Mouse (Mus musculus) stomach, embryonic 15.5 days (tissue): Measurements from ENCODE around the gene Msh3. TPM values are rescaled to one million over a fixed set of nuclear protein-coding genes. Genes with fewer than 3 reads are reported as not detected.

Experiments
- ATAC-seq: fragments of 200-750 bp; cut with Nextera tagmentation; 2 replicates; pipeline ENCODE4 v1.8.0; 2017; ENCODE audit warnings: low read depth, moderate number of reproducible peaks, moderate TSS enrichment; ENCODE audit not compliant: insufficient read depth, low FRiP score
- H3K27ac ChIP-seq: fragments of 300-500 bp; sonication (generic); 2 replicates; pipeline ENCODE4 v1.5.1; 2015; ENCODE audit warnings: mild to moderate bottlenecking, inconsistent platforms
- H3K27me3 ChIP-seq: fragments of 300-500 bp; sonication (generic); replicated peaks from 2 replicates; pipeline ENCODE4 v1.6.1; 2015; ENCODE audit warnings: inconsistent platforms
- H3K36me3 ChIP-seq: fragments of 300-500 bp; sonication (generic); 2 replicates; pipeline ENCODE4 v1.6.1; 2015; ENCODE audit warnings: inconsistent platforms
- H3K4me1 ChIP-seq: fragments of 300-500 bp; sonication (generic); 2 replicates; pipeline ENCODE4 v1.6.1; 2015; ENCODE audit warnings: inconsistent platforms
- H3K4me2 ChIP-seq: fragments of 300-500 bp; sonication (generic); 2 replicates; pipeline ENCODE4 v1.6.1; 2015; ENCODE audit warnings: mild to moderate bottlenecking, inconsistent platforms
- H3K4me3 ChIP-seq: fragments of 300-500 bp; sonication (generic); replicated peaks from 2 replicates; pipeline ENCODE4 v1.5.1; 2015; ENCODE audit warnings: inconsistent platforms
- H3K9ac ChIP-seq: fragments of 300-500 bp; sonication (generic); 2 replicates; pipeline ENCODE4 v1.6.1; 2015; ENCODE audit warnings: inconsistent platforms
- H3K9me3 ChIP-seq: fragments of 300-500 bp; sonication (generic); 2 replicates; pipeline ENCODE4 v1.6.1; 2016; ENCODE audit warnings: inconsistent platforms
- WGBS: fragments of 180-500 bp; shearing (Covaris S2); methylation state at CpG from one replicate; pipeline ENCODE4 v1.1.7; 2015; 5-methylcytosine and 5-hydroxymethylcytosine counted together
- polyA plus RNA-seq: library from polyadenylated mRNA; unstranded; fragments of >200 nt; fragmentation: Nextera tagmentation; extraction: Ambion mirVana; gene quantifications from 2 replicates; pipeline ENCODE4 v1.2.1, GENCODE M21; 2015

The Msh3 gene
- polyA plus RNA-seq, 1 experiment from 2014 or later: 20.4 TPM

DNA sequence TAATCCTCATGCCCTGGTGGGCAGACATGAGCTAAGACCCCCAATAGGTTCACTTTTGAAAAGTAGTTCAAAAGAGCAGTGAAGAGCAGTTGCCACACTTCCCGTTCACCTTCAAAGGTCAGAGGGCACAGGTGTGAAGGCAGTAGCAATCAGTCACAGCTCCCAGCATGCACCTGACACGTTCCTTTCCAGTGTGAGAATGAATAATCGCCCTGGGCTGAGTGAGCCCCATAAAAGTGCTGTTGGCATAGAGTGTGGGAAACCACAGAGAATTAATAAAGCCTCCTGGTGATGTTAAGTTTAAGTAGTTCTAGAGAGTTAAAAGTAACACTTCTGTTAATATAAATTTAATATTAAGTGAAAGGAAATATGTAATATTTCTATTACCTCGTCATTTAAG, 63.2 kb downstream of the Msh3 start:
- H3K9ac ChIP-seq: no peak overlapping the region
- no peak overlapping the region for H3K4me2 ChIP-seq
- H3K27ac ChIP-seq: no peak overlapping the region
- H3K4me3 ChIP-seq: no peak overlapping the region
- no peak for ATAC-seq
- H3K36me3 ChIP-seq: 0 out of 2 replicates have a peak, but pooled peaks cover 2% of the 10 kb centered on the region
- 40% methylated on average over 4 of the region's 4 CpGs for WGBS
- H3K9me3 ChIP-seq: no peaks in the 10 kb centered on the region
- no peaks in the 10 kb centered on the region for H3K27me3 ChIP-seq
- no peaks in the 10 kb centered on the region for H3K4me1 ChIP-seq

DNA sequence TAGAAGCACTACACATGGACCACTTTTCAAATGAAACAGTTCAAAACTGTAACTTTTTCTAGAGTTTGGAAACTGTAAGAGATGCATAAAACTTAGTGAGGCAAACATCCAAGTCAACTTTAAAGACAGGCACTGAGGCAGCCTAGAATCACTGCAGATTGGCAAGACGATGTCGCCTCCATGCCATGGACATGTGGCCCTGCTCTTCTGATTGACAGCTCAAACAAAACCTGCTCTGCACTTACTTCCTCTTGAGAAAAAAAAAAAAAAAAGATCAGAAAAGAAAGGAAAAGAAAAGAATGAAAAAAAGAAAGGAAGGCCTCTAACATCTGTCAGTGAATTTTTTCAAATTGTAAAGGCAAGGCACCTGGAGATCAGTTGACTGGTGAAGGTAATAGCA, 77.8 kb downstream of the Msh3 start:
- Histone ChIP-seq H3K27me3 (no peaks in the 10 kb centered on the region), H3K9me3 (no peaks in the 10 kb centered on the region), H3K4me1 (no peaks in the 10 kb centered on the region), H3K9ac (no peak overlapping the region), H3K4me3 (no peak overlapping the region), H3K36me3 (no peaks in the 10 kb centered on the region), H3K4me2 (no peak overlapping the region), H3K27ac (no peak overlapping the region)
- WGBS: 85% methylated on average over 2 of the region's 2 CpGs
- no peak for ATAC-seq

- no peak for ATAC-seq
- H3K36me3 ChIP-seq: no peaks in the 10 kb centered on the region
- no peaks in the 10 kb centered on the region for H3K9me3 ChIP-seq
- H3K9ac ChIP-seq: no peak overlapping the region
- no peak overlapping the region for H3K4me3 ChIP-seq
- no peaks in the 10 kb centered on the region for H3K4me1 ChIP-seq
- no peaks in the 10 kb centered on the region for H3K27me3 ChIP-seq
- H3K4me2 ChIP-seq: no peak overlapping the region
- H3K27ac ChIP-seq: no peak overlapping the region
- 85% methylated on average over 9 of the region's 9 CpGs for WGBS
Observed at GRCm38 (mm10) chr13:92275292-92275691, 79.5 kb downstream of the Msh3 start.

- no peak for ATAC-seq
- Histone ChIP-seq H3K4me3 (no peak overlapping the region), H3K4me2 (no peak overlapping the region), H3K36me3 (no peaks in the 10 kb centered on the region), H3K27ac (no peak overlapping the region), H3K9me3 (no peaks in the 10 kb centered on the region), H3K4me1 (no peaks in the 10 kb centered on the region), H3K27me3 (no peaks in the 10 kb centered on the region), H3K9ac (no peak overlapping the region)
- 51% methylated on average over 14 of the region's 14 CpGs for WGBS
Observed at GRCm38 (mm10) chr13:92274274-92275198, 80.3 kb downstream of the Msh3 start.

DNA sequence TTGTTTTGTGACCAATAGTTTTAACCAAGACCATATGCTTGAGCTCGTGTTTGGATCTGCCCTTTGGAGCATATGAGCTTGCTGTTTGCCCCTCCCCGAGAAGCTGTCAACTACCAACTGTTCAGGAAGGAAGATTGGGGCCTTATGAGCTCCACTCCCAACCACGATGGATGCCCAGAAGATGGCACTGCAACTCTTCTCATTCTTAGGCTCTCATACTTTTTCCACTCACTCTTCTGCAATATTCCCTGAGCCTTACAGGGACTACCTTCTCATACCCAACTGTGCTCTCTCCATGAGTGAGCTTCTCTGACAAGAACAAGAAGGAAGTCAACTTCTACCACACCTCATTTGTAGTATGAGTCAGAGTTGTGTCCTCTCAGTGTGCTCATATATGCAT, 87.7 kb downstream of the Msh3 start:
- no peak overlapping the region for H3K4me2 ChIP-seq
- H3K27ac ChIP-seq: no peak overlapping the region
- no peak overlapping the region for H3K9ac ChIP-seq
- H3K4me1 ChIP-seq: no peaks in the 10 kb centered on the region
- no peak for ATAC-seq
- 0 out of 2 replicates have a peak, but pooled peaks cover 2% of the 10 kb centered on the region for H3K36me3 ChIP-seq
- no peaks in the 10 kb centered on the region for H3K27me3 ChIP-seq
- no peaks in the 10 kb centered on the region for H3K9me3 ChIP-seq
- WGBS: 84% methylated on average over 3 of the region's 3 CpGs
- H3K4me3 ChIP-seq: no peak overlapping the region

DNA sequence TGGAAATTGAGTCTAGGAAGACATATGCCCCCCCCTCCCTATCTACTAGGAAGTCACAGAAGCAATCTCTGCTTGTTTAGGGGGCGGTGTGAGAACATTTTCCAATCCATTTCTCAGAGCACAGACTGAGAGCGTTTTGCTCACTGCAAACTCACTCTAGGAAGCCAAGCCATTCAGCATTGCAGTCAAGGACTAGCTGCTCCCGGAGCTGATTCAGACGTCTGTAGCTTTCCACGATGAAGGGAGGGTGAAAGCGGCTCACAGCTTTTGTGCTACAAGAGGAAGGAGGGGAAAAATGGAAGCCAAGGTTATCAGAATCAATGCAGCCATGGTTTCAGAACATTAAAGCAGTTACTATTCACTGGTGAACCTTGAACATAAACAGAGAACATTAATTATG, 91.2 kb downstream of the Msh3 start:
- Histone ChIP-seq H3K4me2 (no peak overlapping the region), H3K4me3 (no peak overlapping the region), H3K9ac (no peak overlapping the region), H3K27ac (no peak overlapping the region), H3K4me1 (no peaks in the 10 kb centered on the region), H3K27me3 (no peaks in the 10 kb centered on the region), H3K36me3 (0 out of 2 replicates have a peak, but pooled peaks cover 2% of the 10 kb centered on the region), H3K9me3 (no peaks in the 10 kb centered on the region)
- no peak for ATAC-seq
- 82% methylated on average over 6 of the region's 6 CpGs for WGBS

- ATAC-seq: no peak
- H3K9me3 ChIP-seq: no peaks in the 10 kb centered on the region
- no peaks in the 10 kb centered on the region for H3K27me3 ChIP-seq
- no peak overlapping the region for H3K4me2 ChIP-seq
- no peaks in the 10 kb centered on the region for H3K4me1 ChIP-seq
- WGBS: 78% methylated on average over 5 of the region's 5 CpGs
- H3K4me3 ChIP-seq: no peak overlapping the region
- H3K9ac ChIP-seq: no peak overlapping the region
- no peak overlapping the region for H3K27ac ChIP-seq
- H3K36me3 ChIP-seq: 0 out of 2 replicates have a peak, but pooled peaks cover 2% of the 10 kb centered on the region
Observed at GRCm38 (mm10) chr13:92261329-92261728, 93.5 kb downstream of the Msh3 start.

DNA sequence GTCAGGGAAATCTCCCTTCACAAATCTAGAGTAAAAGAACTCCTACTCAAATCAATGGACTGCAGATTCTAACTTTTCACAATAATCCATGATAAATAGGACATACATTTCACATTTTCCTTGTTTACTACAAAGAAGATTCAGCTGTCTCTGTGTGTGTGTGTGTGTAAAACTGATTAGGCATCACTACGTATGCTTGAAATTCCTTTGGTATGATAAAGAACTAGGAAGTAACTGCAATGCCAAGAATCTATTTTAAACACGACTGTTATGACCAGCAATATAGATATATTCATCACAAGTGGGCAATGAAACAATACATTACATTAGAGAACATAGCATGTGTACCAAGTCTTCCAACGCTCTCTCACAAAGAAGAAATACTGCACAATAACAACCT, 99.3 kb downstream of the Msh3 start:
- Histone ChIP-seq H3K36me3 (no peaks in the 10 kb centered on the region), H3K4me3 (no peak overlapping the region)
- 67% methylated on average over 3 of the region's 3 CpGs for WGBS

DNA sequence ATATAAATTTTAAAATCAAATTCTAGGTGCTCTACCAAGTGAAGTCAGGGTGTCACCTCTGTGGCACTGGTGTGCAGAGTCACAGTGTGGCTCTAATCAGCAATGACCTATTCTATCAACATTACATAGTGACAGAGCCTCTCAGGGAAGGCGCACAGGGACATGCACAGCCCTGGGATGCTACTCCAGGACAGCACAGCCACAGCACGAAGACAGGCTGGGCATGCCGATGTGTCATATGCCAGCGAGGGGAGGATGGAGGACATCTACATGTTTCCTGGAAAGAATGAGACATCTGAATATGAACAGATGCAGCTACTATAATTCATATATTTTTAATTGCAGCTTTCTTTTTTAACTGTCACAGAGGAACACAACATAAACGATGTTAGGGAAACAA, 101.0 kb downstream of the Msh3 start:
- H3K4me3 ChIP-seq: no peak overlapping the region

More for the DNA sequence above, 99.3 kb downstream of the Msh3 start:
- Histone ChIP-seq H3K9me3 (no peaks in the 10 kb centered on the region), H3K27ac (no peak overlapping the region), H3K27me3 (no peaks in the 10 kb centered on the region), H3K4me1 (no peaks in the 10 kb centered on the region), H3K9ac (no peak overlapping the region), H3K4me2 (no peak overlapping the region)
- no peak for ATAC-seq

GRCm38 (mm10) chr13:92252331-92252730, 102.5 kb downstream of the Msh3 start:
- Histone ChIP-seq H3K27ac (no peak overlapping the region), H3K36me3 (no peaks in the 10 kb centered on the region), H3K9me3 (no peaks in the 10 kb centered on the region), H3K27me3 (no peaks in the 10 kb centered on the region), H3K4me3 (no peak overlapping the region), H3K9ac (no peak overlapping the region), H3K4me1 (no peaks in the 10 kb centered on the region), H3K4me2 (no peak overlapping the region)
- ATAC-seq: no peak

More for the DNA sequence above, 101.0 kb downstream of the Msh3 start:
- H3K36me3 ChIP-seq: no peaks in the 10 kb centered on the region
- ATAC-seq: no peak
- H3K4me2 ChIP-seq: no peak overlapping the region
- 94% methylated on average over 5 of the region's 5 CpGs for WGBS
- no peaks in the 10 kb centered on the region for H3K27me3 ChIP-seq
- H3K9me3 ChIP-seq: no peaks in the 10 kb centered on the region
- no peaks in the 10 kb centered on the region for H3K4me1 ChIP-seq
- no peak overlapping the region for H3K27ac ChIP-seq
- no peak overlapping the region for H3K9ac ChIP-seq

- WGBS: 89% methylated on average over 2 of the region's 2 CpGs
- Histone ChIP-seq H3K4me2 (no peak overlapping the region), H3K9ac (no peak overlapping the region), H3K4me3 (no peak overlapping the region), H3K27me3 (no peaks in the 10 kb centered on the region), H3K36me3 (no peaks in the 10 kb centered on the region), H3K9me3 (no peaks in the 10 kb centered on the region), H3K4me1 (no peaks in the 10 kb centered on the region), H3K27ac (no peak overlapping the region)
- ATAC-seq: no peak
Observed at GRCm38 (mm10) chr13:92247576-92247975, 107.2 kb downstream of the Msh3 start.

- Histone ChIP-seq H3K4me1 (no peaks in the 10 kb centered on the region), H3K27me3 (no peaks in the 10 kb centered on the region), H3K36me3 (no peaks in the 10 kb centered on the region), H3K4me2 (no peak overlapping the region), H3K4me3 (no peak overlapping the region), H3K9me3 (no peaks in the 10 kb centered on the region), H3K27ac (no peak overlapping the region), H3K9ac (no peak overlapping the region)
- 84% methylated on average over 5 of the region's 5 CpGs for WGBS
- ATAC-seq: no peak
Observed at GRCm38 (mm10) chr13:92246966-92247365, 107.8 kb downstream of the Msh3 start.
